Mouse (Mus musculus) effector memory CD4-positive, alpha-beta T cell, adult 7 months (primary cell): ENCODE measurements around the gene Gm9780. TPM values are rescaled to one million over a fixed set of nuclear protein-coding genes. Genes with fewer than 3 reads are reported as not detected.

Source experiments
- polyA plus RNA-seq: library from polyadenylated mRNA; unstranded; fragments of 100-300 nt; shearing (Covaris generic); gene quantifications from one replicate; pipeline ENCODE4 v1.2.1, GENCODE M21; 2017

Gm9780 gene
- not detected for polyA plus RNA-seq

GRCm38 (mm10) chr14:26042611-26043010 lies at the start of gene Gm9780:
Gm9780 (minus strand) TSS chr14:26042711.

GRCm38 (mm10) chr14:26081997-26082396 lies 39.5 kb upstream of the Gm9780 start, which contains the start of gene Cphx3:
Cphx3 (plus strand) TSS chr14:26082297.

GRCm38 (mm10) chr14:26081216-26081615 lies 38.7 kb upstream of the Gm9780 start, which contains the start of gene Cphx2:
Cphx2 (plus strand) TSS chr14:26081516.

GRCm38 (mm10) chr14:26067325-26067633 lies 24.8 kb upstream of the Gm9780 start, which contains the start of gene Tmem254c:
Tmem254c (minus strand) TSS chr14:26067355.

GRCm38 (mm10) chr14:25978371-25979241 lies 63.9 kb downstream of the Gm9780 start, which contains the start of gene Duxbl1:
Duxbl1 (plus strand) TSS chr14:25978577.

Other genes starting within 250 kb of the Gm9780 start
- gene Anxa11, start 200.6 kb downstream of the Gm9780 start, polyA plus RNA-seq = 37.9 TPM
- gene Plac9a, start 139.6 kb downstream of the Gm9780 start, polyA plus RNA-seq = not detected
- gene Tmem254a, start 115.0 kb downstream of the Gm9780 start, polyA plus RNA-seq = 0.43 TPM
- 1.2 TPM for gene Cphx1, start 104.4 kb downstream of the Gm9780 start, polyA plus RNA-seq
- gene Duxbl1, start 64.1 kb downstream of the Gm9780 start, polyA plus RNA-seq = 0.62 TPM
- gene Tmem254c, start 24.6 kb upstream of the Gm9780 start, polyA plus RNA-seq = 16.0 TPM
- not detected for gene Cphx2, start 38.8 kb upstream of the Gm9780 start, polyA plus RNA-seq
- gene Cphx3, start 39.6 kb upstream of the Gm9780 start, polyA plus RNA-seq = not detected
- not detected for gene Duxbl2, start 75.6 kb upstream of the Gm9780 start, polyA plus RNA-seq
- 0.50 TPM for gene Plac9b, start 139.8 kb upstream of the Gm9780 start, polyA plus RNA-seq
- 3.6 TPM for gene Tmem254b, start 164.3 kb upstream of the Gm9780 start, polyA plus RNA-seq
- gene Duxbl3, start 215.3 kb upstream of the Gm9780 start, polyA plus RNA-seq = not detected